Mouse (Mus musculus) stomach, embryonic 16.5 days (tissue): ENCODE results near the gene Ptbp3. TPM values are rescaled to one million over a fixed set of nuclear protein-coding genes. Genes with fewer than 3 reads are reported as not detected.

ENCODE experiments used
- ATAC-seq: fragments of 200-750 bp; cut with Nextera tagmentation; 2 replicates; pipeline ENCODE4 v1.8.0; 2017; ENCODE audit warnings: moderate number of reproducible peaks, moderate TSS enrichment; ENCODE audit not compliant: insufficient read depth, low FRiP score
- H3K27ac ChIP-seq: fragments of 300-500 bp; sonication (generic); 2 replicates; pipeline ENCODE4 v1.5.1; 2014; ENCODE audit warnings: low read length
- H3K27me3 ChIP-seq: fragments of 300-500 bp; sonication (generic); 2 replicates; pipeline ENCODE4 v1.6.1; 2014; ENCODE audit warnings: low read length, control low read depth, mixed read lengths; ENCODE audit not compliant: control insufficient read depth, insufficient read depth
- H3K36me3 ChIP-seq: fragments of 300-500 bp; sonication (generic); 2 replicates; pipeline ENCODE4 v1.6.1; 2014; ENCODE audit warnings: low read length; ENCODE audit not compliant: control insufficient read depth, insufficient read depth
- H3K4me1 ChIP-seq: fragments of 300-500 bp; sonication (generic); 2 replicates; pipeline ENCODE4 v1.6.1; 2014; ENCODE audit warnings: low read length, control low read depth, mixed read lengths; ENCODE audit not compliant: control insufficient read depth, insufficient read depth
- H3K4me2 ChIP-seq: fragments of 300-500 bp; sonication (generic); 2 replicates; pipeline ENCODE4 v1.6.1; 2014; ENCODE audit warnings: low read depth, low read length, mixed read lengths
- H3K4me3 ChIP-seq: fragments of 300-500 bp; sonication (generic); replicated peaks from 2 replicates; pipeline ENCODE4 v1.5.1; 2014; ENCODE audit warnings: mild to moderate bottlenecking, low read length
- H3K9ac ChIP-seq: fragments of 300-500 bp; sonication (generic); 2 replicates; pipeline ENCODE4 v1.6.1; 2014; ENCODE audit warnings: low read length
- H3K9me3 ChIP-seq: fragments of 300-500 bp; sonication (generic); replicated peaks from 2 replicates; pipeline ENCODE4 v1.6.1; 2016; ENCODE audit warnings: low read length, control low read depth; ENCODE audit not compliant: control insufficient read depth
- WGBS: fragments of 180-500 bp; shearing (Covaris S2); extraction: QIAGEN DNeasy Blood & Tissue Kit; methylation state at CpG from one replicate; pipeline ENCODE4 v1.1.7; 2014; 5-methylcytosine and 5-hydroxymethylcytosine counted together
- polyA plus RNA-seq: library from polyadenylated mRNA; unstranded; fragments of >200 nt; fragmentation: Nextera tagmentation; extraction: Ambion mirVana; gene quantifications from 2 replicates; pipeline ENCODE4 v1.2.1, GENCODE M21; 2015

The Ptbp3 gene
- polyA plus RNA-seq, 1 experiment from 2014 or later: 54.4 TPM

- H3K4me3 ChIP-seq: peak overlapping the region; percentile 94
- peak overlapping the region; percentile 99 for H3K27ac ChIP-seq
- 2% methylated on average over 18 of the region's 18 CpGs for WGBS
- H3K4me2 ChIP-seq: peak overlapping the region; percentile 81
- H3K36me3 ChIP-seq: no peaks in the 10 kb centered on the region
- H3K9me3 ChIP-seq: no peaks in the 10 kb centered on the region
- peaks cover 16% of the 10 kb centered on the region for H3K4me1 ChIP-seq
- H3K9ac ChIP-seq: peak overlapping the region; percentile 96
- H3K27me3 ChIP-seq: no peaks in the 10 kb centered on the region
- ATAC-seq: no peak
Measured at GRCm38 (mm10) chr4:59548011-59548559, 1.1 kb downstream of the Ptbp3 start.

- H3K4me1 ChIP-seq: peaks cover 16% of the 10 kb centered on the region
- H3K27me3 ChIP-seq: no peaks in the 10 kb centered on the region
- H3K27ac ChIP-seq: no peak overlapping the region
- 17% methylated on average over 11 of the region's 11 CpGs for WGBS
- ATAC-seq: no peak
- peak overlapping the region; percentile 81 for H3K4me2 ChIP-seq
- peak overlapping the region; percentile 47 for H3K9ac ChIP-seq
- no peaks in the 10 kb centered on the region for H3K9me3 ChIP-seq
- H3K36me3 ChIP-seq: no peaks in the 10 kb centered on the region
- H3K4me3 ChIP-seq: peak overlapping the region; percentile 94
Measured at GRCm38 (mm10) chr4:59547136-59547889, 1.9 kb downstream of the Ptbp3 start.

GRCm38 (mm10) chr4:59546285-59547071 is 2.7 kb downstream of the Ptbp3 start:
- H3K27me3 ChIP-seq: no peaks in the 10 kb centered on the region
- peaks cover 16% of the 10 kb centered on the region for H3K4me1 ChIP-seq
- H3K36me3 ChIP-seq: no peaks in the 10 kb centered on the region
- WGBS: 44% methylated on average over 7 of the region's 7 CpGs
- H3K27ac ChIP-seq: no peak overlapping the region
- peak overlapping the region; percentile 16; the same call in 1 of the 2 replicates for H3K4me3 ChIP-seq
- H3K4me2 ChIP-seq: peak overlapping the region; percentile 81
- no peaks in the 10 kb centered on the region for H3K9me3 ChIP-seq
- ATAC-seq: no peak
- 0 out of 2 replicates have a peak overlapping the region, but pooled peaks have one; percentile 28 for H3K9ac ChIP-seq

- ATAC-seq: no peak
- Histone ChIP-seq H3K9me3 (no peaks in the 10 kb centered on the region), H3K27me3 (no peaks in the 10 kb centered on the region), H3K4me1 (peaks cover 16% of the 10 kb centered on the region), H3K4me3 (no peak overlapping the region), H3K4me2 (no peak overlapping the region), H3K36me3 (no peaks in the 10 kb centered on the region), H3K27ac (no peak overlapping the region), H3K9ac (no peak overlapping the region)
- 64% methylated on average over 2 of the region's 2 CpGs for WGBS
Measured at GRCm38 (mm10) chr4:59544654-59545053, 4.5 kb downstream of the Ptbp3 start.

- no peak overlapping the region for H3K4me3 ChIP-seq
- ATAC-seq: no peak
- H3K4me1 ChIP-seq: peaks cover 16% of the 10 kb centered on the region
- H3K9ac ChIP-seq: no peak overlapping the region
- H3K27ac ChIP-seq: no peak overlapping the region
- no peaks in the 10 kb centered on the region for H3K9me3 ChIP-seq
- H3K36me3 ChIP-seq: no peaks in the 10 kb centered on the region
- no peaks in the 10 kb centered on the region for H3K27me3 ChIP-seq
- no peak overlapping the region for H3K4me2 ChIP-seq
Measured at GRCm38 (mm10) chr4:59543006-59543405, 6.2 kb downstream of the Ptbp3 start.

- H3K27me3 ChIP-seq: no peaks in the 10 kb centered on the region
- H3K9me3 ChIP-seq: no peaks in the 10 kb centered on the region
- H3K4me2 ChIP-seq: no peak overlapping the region
- H3K36me3 ChIP-seq: no peaks in the 10 kb centered on the region
- no peak overlapping the region for H3K9ac ChIP-seq
- H3K4me3 ChIP-seq: no peak overlapping the region
- H3K27ac ChIP-seq: no peak overlapping the region
- ATAC-seq: no peak
- no peaks in the 10 kb centered on the region for H3K4me1 ChIP-seq
- WGBS: 95% methylated on average over 1 of the region's 1 CpGs
Measured at GRCm38 (mm10) chr4:59536281-59536680, 12.9 kb downstream of the Ptbp3 start.

- no peaks in the 10 kb centered on the region for H3K4me1 ChIP-seq
- H3K36me3 ChIP-seq: no peaks in the 10 kb centered on the region
- no peak overlapping the region for H3K9ac ChIP-seq
- no peak overlapping the region for H3K4me2 ChIP-seq
- ATAC-seq: no peak
- no peaks in the 10 kb centered on the region for H3K27me3 ChIP-seq
- no peaks in the 10 kb centered on the region for H3K9me3 ChIP-seq
- no peak overlapping the region for H3K4me3 ChIP-seq
- no peak overlapping the region for H3K27ac ChIP-seq
Measured at GRCm38 (mm10) chr4:59535624-59536023, 13.5 kb downstream of the Ptbp3 start.

GRCm38 (mm10) chr4:59533268-59533667 is 15.9 kb downstream of the Ptbp3 start:
- Histone ChIP-seq H3K27ac (no peak overlapping the region), H3K4me1 (no peaks in the 10 kb centered on the region), H3K9ac (no peak overlapping the region), H3K9me3 (no peaks in the 10 kb centered on the region), H3K36me3 (no peaks in the 10 kb centered on the region), H3K4me2 (no peak overlapping the region), H3K27me3 (no peaks in the 10 kb centered on the region), H3K4me3 (no peak overlapping the region)
- no peak for ATAC-seq
- WGBS: 55% methylated on average over 2 of the region's 2 CpGs

- H3K9ac ChIP-seq: no peak overlapping the region
- 90% methylated on average over 1 of the region's 1 CpGs for WGBS
- ATAC-seq: no peak
- no peak overlapping the region for H3K27ac ChIP-seq
- H3K9me3 ChIP-seq: no peaks in the 10 kb centered on the region
- no peaks in the 10 kb centered on the region for H3K36me3 ChIP-seq
- H3K4me2 ChIP-seq: no peak overlapping the region
- H3K4me3 ChIP-seq: no peak overlapping the region
- H3K4me1 ChIP-seq: no peaks in the 10 kb centered on the region
- H3K27me3 ChIP-seq: no peaks in the 10 kb centered on the region
Measured at GRCm38 (mm10) chr4:59531172-59531571, 18.0 kb downstream of the Ptbp3 start.
